Mouse (Mus musculus): Measurements from ENCODE around the gene Lzic. TPM values are rescaled to one million over a fixed set of nuclear protein-coding genes. Genes with fewer than 3 reads are reported as not detected.

The Lzic gene
- polyA plus RNA-seq, 1 experiment, result 17.8 TPM

- H3K27ac ChIP-seq (ENCODE audit: control insufficient read depth, insufficient read depth, low read depth, low read length), result no peak overlapping the region
- no peak overlapping the region for H3K4me3 ChIP-seq (ENCODE audit: control insufficient read depth, low read depth, low read length)
- no peaks in the 10 kb centered on the region for H3K36me3 ChIP-seq (ENCODE audit: control insufficient read depth, insufficient read depth, low read length)
- H3K4me1 ChIP-seq (ENCODE audit: control insufficient read depth, insufficient read depth, low read length), result 0 out of 2 replicates have a peak, but pooled peaks cover 2% of the 10 kb centered on the region
- no peak for TF ChIP-seq POLR2A (IDR thresholded peaks at IDR 0.05; ENCODE audit: control insufficient read depth, low read depth, low read length)
- TF ChIP-seq CTCF (IDR thresholded peaks at IDR 0.05; ENCODE audit: control insufficient read depth, insufficient read depth, insufficient replicate concordance, low read depth, low read length), result no peak
- no peaks in the 10 kb centered on the region for H3K27me3 ChIP-seq (ENCODE audit: control insufficient read depth, insufficient read depth, low read length)
Observed at GRCm38 (mm10) chr4:149504363-149504762, 19.3 kb downstream of the Lzic start.

- Histone ChIP-seq H3K36me3 (ENCODE audit: control insufficient read depth, insufficient read depth, low read length) (no peaks in the 10 kb centered on the region), H3K4me1 (ENCODE audit: control insufficient read depth, insufficient read depth, low read length) (0 out of 2 replicates have a peak, but pooled peaks cover 2% of the 10 kb centered on the region), H3K4me3 (ENCODE audit: control insufficient read depth, low read depth, low read length) (no peak overlapping the region), H3K27me3 (ENCODE audit: control insufficient read depth, insufficient read depth, low read length) (no peaks in the 10 kb centered on the region), H3K27ac (ENCODE audit: control insufficient read depth, insufficient read depth, low read depth, low read length) (no peak overlapping the region)
- TF ChIP-seq CTCF (IDR thresholded peaks at IDR 0.05; ENCODE audit: control insufficient read depth, insufficient read depth, insufficient replicate concordance, low read depth, low read length), result no peak
- TF ChIP-seq POLR2A (IDR thresholded peaks at IDR 0.05; ENCODE audit: control insufficient read depth, low read depth, low read length), result no peak
Observed at GRCm38 (mm10) chr4:149504858-149505257, 19.8 kb downstream of the Lzic start.

- no peak overlapping the region for H3K4me3 ChIP-seq (ENCODE audit: control insufficient read depth, low read depth, low read length)
- 0 out of 2 replicates have a peak, but pooled peaks cover 2% of the 10 kb centered on the region for H3K4me1 ChIP-seq (ENCODE audit: control insufficient read depth, insufficient read depth, low read length)
- H3K27ac ChIP-seq (ENCODE audit: control insufficient read depth, insufficient read depth, low read depth, low read length), result no peak overlapping the region
- H3K36me3 ChIP-seq (ENCODE audit: control insufficient read depth, insufficient read depth, low read length), result no peaks in the 10 kb centered on the region
- TF ChIP-seq POLR2A (IDR thresholded peaks at IDR 0.05; ENCODE audit: control insufficient read depth, low read depth, low read length) (no peak), CTCF (IDR thresholded peaks at IDR 0.05; ENCODE audit: control insufficient read depth, insufficient read depth, insufficient replicate concordance, low read depth, low read length) (no peak)
- H3K27me3 ChIP-seq (ENCODE audit: control insufficient read depth, insufficient read depth, low read length), result no peaks in the 10 kb centered on the region
Observed at GRCm38 (mm10) chr4:149505261-149505967, 20.4 kb downstream of the Lzic start.

GRCm38 (mm10) chr4:149506904-149507303, 21.9 kb downstream of the Lzic start:
- Histone ChIP-seq H3K27ac (ENCODE audit: control insufficient read depth, insufficient read depth, low read depth, low read length) (no peak overlapping the region), H3K27me3 (ENCODE audit: control insufficient read depth, insufficient read depth, low read length) (no peaks in the 10 kb centered on the region), H3K36me3 (ENCODE audit: control insufficient read depth, insufficient read depth, low read length) (no peaks in the 10 kb centered on the region), H3K4me3 (ENCODE audit: control insufficient read depth, low read depth, low read length) (no peak overlapping the region), H3K4me1 (ENCODE audit: control insufficient read depth, insufficient read depth, low read length) (0 out of 2 replicates have a peak, but pooled peaks cover 2% of the 10 kb centered on the region)
- TF ChIP-seq CTCF (IDR thresholded peaks at IDR 0.05; ENCODE audit: control insufficient read depth, insufficient read depth, insufficient replicate concordance, low read depth, low read length), result no peak
- TF ChIP-seq POLR2A (IDR thresholded peaks at IDR 0.05; ENCODE audit: control insufficient read depth, low read depth, low read length), result no peak

GRCm38 (mm10) chr4:149511221-149511646, 26.2 kb downstream of the Lzic start:
- TF ChIP-seq POLR2A (IDR thresholded peaks at IDR 0.05; ENCODE audit: control insufficient read depth, low read depth, low read length) (no peak), CTCF (IDR thresholded peaks at IDR 0.05; ENCODE audit: control insufficient read depth, insufficient read depth, insufficient replicate concordance, low read depth, low read length) (no peak)
- H3K27me3 ChIP-seq (ENCODE audit: control insufficient read depth, insufficient read depth, low read length), result no peaks in the 10 kb centered on the region
- H3K4me1 ChIP-seq (ENCODE audit: control insufficient read depth, insufficient read depth, low read length), result no peaks in the 10 kb centered on the region
- H3K4me3 ChIP-seq (ENCODE audit: control insufficient read depth, low read depth, low read length), result no peak overlapping the region
- H3K36me3 ChIP-seq (ENCODE audit: control insufficient read depth, insufficient read depth, low read length), result no peaks in the 10 kb centered on the region
- no peak overlapping the region for H3K27ac ChIP-seq (ENCODE audit: control insufficient read depth, insufficient read depth, low read depth, low read length)

GRCm38 (mm10) chr4:149512072-149512471, 27.0 kb downstream of the Lzic start:
- no peaks in the 10 kb centered on the region for H3K4me1 ChIP-seq (ENCODE audit: control insufficient read depth, insufficient read depth, low read length)
- no peaks in the 10 kb centered on the region for H3K36me3 ChIP-seq (ENCODE audit: control insufficient read depth, insufficient read depth, low read length)
- no peak overlapping the region for H3K4me3 ChIP-seq (ENCODE audit: control insufficient read depth, low read depth, low read length)
- TF ChIP-seq POLR2A (IDR thresholded peaks at IDR 0.05; ENCODE audit: control insufficient read depth, low read depth, low read length) (no peak), CTCF (IDR thresholded peaks at IDR 0.05; ENCODE audit: control insufficient read depth, insufficient read depth, insufficient replicate concordance, low read depth, low read length) (no peak)
- H3K27me3 ChIP-seq (ENCODE audit: control insufficient read depth, insufficient read depth, low read length), result no peaks in the 10 kb centered on the region
- no peak overlapping the region for H3K27ac ChIP-seq (ENCODE audit: control insufficient read depth, insufficient read depth, low read depth, low read length)

- no peak for TF ChIP-seq POLR2A (IDR thresholded peaks at IDR 0.05; ENCODE audit: control insufficient read depth, low read depth, low read length)
- no peak for TF ChIP-seq CTCF (IDR thresholded peaks at IDR 0.05; ENCODE audit: control insufficient read depth, insufficient read depth, insufficient replicate concordance, low read depth, low read length)
Observed at GRCm38 (mm10) chr4:149515706-149516105, 30.7 kb downstream of the Lzic start.

More at GRCm38 (mm10) chr4:149515706-149516105, 30.7 kb downstream of the Lzic start:
- Histone ChIP-seq H3K4me1 (ENCODE audit: control insufficient read depth, insufficient read depth, low read length) (peaks cover 8% of the 10 kb centered on the region), H3K27me3 (ENCODE audit: control insufficient read depth, insufficient read depth, low read length) (no peaks in the 10 kb centered on the region), H3K27ac (ENCODE audit: control insufficient read depth, insufficient read depth, low read depth, low read length) (no peak overlapping the region), H3K36me3 (ENCODE audit: control insufficient read depth, insufficient read depth, low read length) (no peaks in the 10 kb centered on the region), H3K4me3 (ENCODE audit: control insufficient read depth, low read depth, low read length) (no peak overlapping the region)

Data from testis, adult 2 months (tissue).